Mouse (Mus musculus) T-helper 2 cell (primary cell): ENCODE measurements around the gene Naxd.

Experiments used
- in situ Hi-C: fragments of 300-600 bp; cut with MboI, MseI; formaldehyde crosslinking; loops from one replicate; pipeline ENCODE4 v1.15.1; 2025; ENCODE audit warnings: high pct_unique_total_duplicates

Naxd gene

DNA sequence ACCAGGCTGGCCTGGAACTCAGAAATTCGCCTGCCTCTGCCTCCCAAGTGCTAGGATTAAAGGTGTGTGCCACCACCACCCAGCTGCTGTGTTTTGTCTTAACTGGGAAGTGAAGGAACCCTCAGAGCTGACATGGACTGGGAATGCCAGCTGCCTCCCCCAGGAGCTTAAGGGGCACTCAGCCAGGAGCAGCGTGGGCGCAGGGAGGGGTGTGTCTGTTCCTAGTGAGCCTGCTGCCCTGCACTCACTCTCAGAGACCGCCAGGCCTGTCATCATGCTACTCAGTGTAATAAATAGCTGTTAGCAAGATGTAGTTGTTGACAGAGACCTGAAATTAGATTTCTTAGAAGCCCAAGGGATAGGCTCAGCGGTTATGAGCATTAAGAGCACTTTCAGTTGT is 13.7 kb downstream of the Naxd start:
- in situ Hi-C loops, result no loop called here

DNA sequence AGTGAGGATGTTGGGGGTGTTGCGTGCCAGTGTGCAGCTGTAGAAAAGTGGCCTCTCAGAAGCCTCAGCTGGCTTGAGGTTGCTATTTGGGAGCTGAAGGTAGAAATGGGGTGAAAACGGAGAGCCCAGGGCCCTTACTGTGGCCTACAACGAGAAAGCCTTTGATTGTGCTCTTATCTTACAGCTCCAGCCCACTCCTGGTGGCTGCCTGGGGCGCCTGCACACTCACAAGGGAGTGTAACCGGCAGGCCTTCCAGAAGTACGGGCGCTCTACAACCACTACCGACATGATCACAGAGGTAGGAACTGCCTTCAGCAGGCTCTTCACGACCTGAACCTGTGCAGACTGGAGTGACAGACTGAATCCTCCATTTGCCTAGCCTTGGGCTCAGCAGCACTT is 15.4 kb downstream of the Naxd start:
- in situ Hi-C loops, result no loop called here

DNA sequence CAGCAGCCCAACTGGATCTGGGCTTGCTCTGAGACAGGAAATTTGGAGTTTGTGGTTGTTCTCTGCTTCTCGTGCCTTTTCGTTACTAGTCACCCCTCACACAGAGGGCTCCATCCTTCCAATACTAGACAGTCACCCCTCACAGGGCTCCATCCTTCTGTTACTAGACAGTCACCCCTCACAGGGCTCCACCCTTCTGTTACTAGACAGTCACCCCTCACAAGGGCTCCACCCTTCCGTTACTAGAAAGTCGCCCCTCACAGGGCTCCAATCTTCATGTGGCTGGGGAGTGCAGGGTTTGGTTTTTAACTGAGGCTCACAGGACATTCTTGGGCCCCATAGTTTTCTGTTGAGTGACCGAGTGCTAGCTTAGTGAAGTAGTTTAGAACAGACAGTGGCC is 15.9 kb downstream of the Naxd start:
- in situ Hi-C loops, result no loop called here

DNA sequence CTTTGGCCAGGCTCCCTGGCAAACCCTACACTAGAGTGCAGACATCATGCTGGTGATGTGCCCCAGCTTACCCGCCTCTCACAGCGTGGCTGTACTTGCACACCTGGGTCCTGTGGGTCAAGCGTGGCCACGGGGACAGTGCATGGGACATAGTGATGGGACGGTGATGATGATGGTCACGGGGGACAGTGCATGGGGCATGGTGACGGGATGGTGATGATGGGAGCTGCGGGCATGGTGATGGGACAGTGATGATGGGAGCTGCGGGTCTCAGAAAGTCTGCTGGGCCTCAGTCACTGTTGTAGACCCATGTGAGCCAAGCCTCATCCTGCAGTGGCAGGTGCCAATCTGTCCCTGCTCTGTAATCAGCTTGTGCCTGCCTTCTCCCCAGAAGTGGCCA is 19.0 kb downstream of the Naxd start:
- in situ Hi-C loops, result no loop called here

DNA sequence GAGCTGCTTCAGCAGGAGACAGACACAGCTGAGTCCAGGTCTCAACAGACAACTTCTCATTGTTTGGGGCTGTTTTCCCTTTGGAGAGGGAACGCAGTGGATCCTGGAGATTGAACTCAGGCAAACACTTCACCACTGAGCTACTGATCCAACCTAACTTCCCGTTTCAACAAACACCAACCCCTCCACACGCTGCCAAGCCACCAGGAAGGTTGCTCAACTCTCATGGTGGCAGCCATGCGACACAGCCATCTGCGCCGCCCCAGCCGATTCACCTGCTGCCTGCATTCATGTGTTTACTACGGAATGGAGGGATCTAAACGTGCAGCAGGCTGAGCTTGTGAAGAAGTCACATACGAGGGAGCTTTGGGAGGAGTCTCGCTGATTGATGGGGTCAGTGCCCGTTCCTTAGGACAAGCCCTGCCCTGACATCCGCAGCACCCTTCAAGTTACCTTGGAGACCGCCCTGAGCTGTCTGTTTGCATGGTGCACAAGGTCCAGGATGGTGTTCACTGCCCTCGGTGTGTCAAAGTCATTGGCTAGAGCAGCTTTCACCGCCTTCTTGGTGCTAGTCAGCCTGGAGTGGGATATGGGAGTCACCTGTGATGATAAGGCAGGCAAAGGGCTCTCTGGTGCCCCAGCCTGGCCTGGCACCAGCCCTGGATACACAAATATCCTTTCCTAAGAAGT is 20.2 kb downstream of the Naxd start:
- in situ Hi-C loops, result no loop called here

DNA sequence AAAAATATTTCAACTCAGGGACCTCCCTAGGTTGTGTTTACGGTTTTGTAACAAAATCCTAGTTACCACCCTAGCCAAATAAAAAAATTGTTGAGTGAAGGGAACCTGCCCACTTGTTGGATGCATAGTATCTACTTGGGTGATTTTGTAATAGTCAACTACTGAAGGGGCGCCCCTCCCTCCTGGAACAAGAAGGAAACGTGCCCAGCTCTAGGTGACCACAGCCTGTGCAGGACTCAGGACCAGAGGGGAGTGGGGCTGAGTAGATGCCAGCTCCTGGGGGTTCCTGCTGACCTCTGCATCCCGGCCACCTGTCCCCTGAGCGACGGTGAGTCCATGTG is 20.7 kb downstream of the Naxd start:
- in situ Hi-C loops, result no loop called here

DNA sequence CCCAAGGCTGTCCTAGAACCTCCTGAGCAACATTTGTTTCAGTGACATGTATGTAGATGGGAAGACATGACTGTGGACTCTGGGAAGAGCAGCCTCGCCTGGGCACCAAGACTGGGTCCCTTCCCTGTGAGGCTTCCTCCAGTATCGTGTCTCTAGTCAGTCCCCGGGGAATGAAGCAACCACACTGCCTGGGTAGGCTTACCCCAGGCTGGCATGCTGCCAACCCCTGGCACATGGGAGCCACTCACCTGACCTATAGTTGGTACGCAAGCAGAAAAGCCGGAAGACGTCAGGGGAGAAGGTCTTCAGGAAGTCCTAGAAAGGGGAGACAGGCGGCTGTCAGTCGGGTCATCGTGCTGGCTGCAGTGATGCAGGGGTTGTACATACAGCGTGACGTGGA is 21.4 kb downstream of the Naxd start:
- in situ Hi-C loops, result no loop called here

DNA sequence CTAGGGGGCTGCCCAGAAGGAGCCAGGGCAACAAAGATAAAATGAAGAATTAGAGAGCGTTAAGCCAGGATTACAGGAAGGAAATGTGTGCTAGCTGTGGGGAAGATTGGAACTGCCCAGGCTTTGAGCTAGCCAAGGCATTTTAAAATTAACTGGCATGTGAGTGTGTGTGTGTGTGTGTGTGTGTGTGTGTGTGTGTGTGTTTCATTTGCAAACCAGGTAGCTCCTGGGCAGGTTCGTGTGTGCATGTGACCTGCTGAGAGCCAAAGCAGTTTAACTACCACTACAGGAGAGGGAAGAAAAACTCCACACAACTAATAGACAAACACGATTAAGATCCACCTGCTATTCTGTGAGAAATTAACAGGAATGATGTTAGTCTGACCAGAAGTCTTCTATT is 26.0 kb downstream of the Naxd start:
- in situ Hi-C loops, result no loop called here

DNA sequence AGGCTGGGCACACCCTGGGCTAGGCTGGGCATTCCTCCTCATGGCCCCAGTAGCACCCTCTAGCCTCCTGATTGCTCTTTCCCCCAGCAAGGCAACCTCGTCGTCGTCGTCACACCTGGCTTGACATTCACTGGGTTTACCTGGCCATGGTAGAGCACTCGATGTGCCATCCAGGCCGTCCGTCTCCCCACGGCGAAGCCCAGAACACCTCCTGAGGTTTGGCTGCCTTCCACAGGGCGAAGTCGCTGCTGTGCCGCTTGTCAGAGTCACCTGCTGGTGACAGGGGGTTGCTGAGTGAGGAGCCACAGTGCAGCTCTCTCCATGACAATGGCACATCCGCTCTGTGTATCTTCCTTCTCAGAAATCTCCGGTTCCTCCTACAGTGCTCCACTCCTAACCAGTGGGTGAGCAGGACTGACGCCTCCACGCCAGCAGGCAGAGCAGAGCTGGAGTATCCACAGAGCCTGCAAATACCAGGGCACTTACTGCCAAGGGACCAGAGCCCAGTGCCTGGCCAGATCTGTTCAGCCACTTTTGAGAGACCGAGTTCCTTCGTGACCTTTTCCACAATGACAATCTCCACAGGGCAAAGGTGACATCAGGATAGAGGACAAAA is 33.0 kb downstream of the Naxd start:
- in situ Hi-C loops, result no loop called here

DNA sequence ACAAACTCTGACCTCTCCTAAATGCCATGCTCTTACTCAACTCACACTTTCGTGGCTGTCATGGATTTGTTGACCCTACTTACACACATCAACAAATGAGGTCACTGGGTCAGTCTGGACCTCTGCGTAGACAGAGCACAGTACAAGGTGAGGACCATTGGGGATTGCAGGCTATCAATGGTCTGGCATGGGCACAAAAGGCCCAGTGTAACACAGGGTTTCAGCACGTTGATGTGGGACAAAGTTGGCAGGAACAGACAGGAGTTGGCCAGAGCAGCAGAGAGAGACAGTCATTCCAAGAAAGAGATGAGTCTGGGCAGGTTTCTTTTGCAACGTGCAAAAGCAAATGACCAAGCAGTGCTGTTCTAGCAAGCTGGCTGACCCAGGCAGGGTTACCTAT is 33.5 kb downstream of the Naxd start:
- in situ Hi-C loops, result no loop called here

DNA sequence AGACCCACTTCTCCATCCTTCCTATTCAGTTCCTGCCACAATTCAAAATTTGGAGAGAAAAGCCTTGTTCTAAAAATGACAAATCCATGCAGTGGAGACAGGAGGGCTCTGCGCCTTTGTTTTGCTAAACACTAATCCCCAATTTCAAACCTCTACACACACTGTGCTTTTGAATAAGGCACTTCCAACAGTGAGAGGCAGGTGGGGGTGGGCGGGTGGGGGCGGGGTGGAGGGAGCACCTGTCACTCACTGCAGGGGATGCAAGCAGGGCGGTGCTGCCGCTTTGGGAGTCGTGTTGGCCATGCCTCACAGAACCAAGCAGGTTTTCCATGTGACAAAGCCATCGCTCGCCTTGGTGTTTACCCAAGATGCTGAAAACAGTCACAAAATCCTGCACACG is 37.2 kb downstream of the Naxd start:
- in situ Hi-C loops, result no loop called here

DNA sequence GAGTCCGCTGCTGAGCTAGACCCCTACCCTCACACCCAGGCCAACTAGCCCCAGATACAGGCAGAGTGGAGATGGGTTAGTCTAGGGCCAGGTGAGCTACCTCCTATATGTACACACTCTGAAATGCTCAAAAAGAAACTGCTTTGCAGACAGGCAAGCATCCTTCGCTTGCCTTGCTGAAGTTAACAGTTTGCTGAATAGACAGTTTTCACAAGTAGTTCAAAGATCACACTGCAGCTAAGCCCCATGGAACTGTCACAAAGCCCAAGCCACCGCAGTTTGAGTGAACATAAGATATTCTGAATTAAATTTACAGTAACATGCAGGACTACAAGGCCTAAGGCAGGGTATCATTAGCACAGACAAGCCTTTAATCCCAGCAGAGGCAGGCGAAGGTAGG is 41.7 kb downstream of the Naxd start:
- in situ Hi-C loops, result loop anchor here (5.0 kb wide), 1 partner anchor 37 kb away; no protein-coding TSS in a partner anchor

DNA sequence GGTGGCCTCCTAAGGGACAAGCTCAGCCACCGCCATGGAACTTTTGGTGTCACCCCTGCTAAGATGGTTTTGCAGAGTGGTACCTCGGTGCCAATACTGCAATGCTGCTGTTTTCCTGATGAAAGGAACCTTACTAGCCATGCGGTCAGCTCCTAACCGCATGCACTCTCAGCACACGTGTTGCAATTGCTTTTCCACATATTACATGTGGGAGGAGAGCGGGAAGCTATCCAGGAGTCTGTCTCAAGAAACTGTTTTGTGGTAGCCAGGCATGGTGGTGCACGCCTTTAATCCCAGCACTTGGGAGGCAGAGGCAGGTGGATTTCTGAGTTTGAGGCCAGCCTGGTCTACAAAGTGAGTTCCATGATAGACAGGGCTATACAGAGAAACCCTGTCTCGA is 42.9 kb downstream of the Naxd start:
- in situ Hi-C loops, result no loop called here

DNA sequence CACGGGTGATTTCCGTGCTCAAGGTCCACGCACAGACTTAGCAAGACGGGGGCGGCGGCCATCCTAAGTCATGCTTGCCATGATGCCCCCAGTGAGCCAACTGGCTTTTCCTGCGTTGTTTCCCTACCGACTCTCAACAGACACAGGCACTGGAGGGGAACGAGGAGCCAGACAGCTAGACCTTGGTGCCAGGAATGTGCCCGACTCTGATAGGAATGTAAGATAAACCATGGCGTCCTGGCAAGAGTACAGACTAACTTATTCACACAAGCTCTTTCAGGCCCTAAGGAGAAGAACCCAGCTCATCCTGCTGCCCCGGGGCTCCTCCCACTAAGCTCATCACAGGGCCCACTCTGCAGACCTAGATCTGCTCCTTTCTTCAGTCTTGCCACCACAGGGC is 44.7 kb downstream of the Naxd start:
- in situ Hi-C loops, result no loop called here

DNA sequence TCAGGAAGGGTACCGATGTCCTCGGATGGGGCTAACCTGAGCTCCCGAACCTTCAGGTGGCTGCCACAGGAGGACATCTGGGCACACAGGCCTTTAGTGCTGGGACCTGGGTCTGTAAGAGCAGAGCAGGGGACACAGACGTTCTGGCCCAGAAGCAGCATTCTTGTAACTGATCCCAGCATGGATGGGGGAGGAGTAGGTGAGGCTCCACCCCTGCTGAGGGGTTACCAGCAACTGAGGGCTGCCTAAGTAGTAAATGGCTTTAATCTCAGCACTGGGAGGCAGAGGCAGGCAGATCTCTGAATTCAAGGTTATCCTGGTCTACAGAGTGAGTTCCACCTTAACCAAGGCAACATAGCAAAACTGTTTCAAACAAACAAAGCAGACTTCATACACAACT is 45.6 kb downstream of the Naxd start:
- in situ Hi-C loops, result no loop called here

DNA sequence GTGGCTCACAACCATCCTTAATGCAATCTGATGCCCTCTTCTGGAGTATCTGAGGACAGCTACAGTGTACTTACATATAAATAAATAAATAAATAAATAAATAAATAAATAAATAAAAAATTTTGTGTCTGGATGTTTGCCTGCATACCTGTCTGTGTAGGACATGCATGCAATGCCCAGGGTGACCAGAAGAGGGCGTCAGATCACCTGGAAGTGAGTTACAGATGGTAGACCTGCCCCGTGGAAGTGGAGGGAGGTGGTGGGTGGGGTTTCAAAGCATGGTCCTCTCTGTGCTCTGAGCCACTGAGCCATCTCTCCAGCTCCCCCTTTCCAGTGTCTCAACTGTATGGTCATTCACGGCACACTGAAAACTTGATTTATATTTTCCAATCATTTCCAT is 47.1 kb downstream of the Naxd start:
- in situ Hi-C loops, result no loop called here

DNA sequence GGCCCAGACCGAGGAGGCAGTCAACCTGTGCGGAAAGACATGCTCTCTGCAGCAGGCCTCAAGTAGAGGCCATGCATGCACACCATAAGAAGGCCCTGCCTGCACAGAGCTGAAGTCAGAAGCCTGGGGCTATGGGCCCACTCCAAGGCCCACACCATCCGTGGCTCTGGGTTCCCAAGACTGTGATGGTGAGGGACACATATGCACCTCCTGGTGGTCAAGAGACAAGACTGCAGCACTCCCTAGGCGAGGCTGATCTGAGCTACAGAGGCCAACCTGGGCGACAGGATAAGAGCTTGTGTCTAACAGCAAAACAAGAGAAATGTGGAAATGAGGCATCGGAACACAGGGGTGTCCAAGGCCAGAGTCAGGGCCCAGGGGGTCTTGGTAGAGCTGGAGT is 49.8 kb downstream of the Naxd start:
- in situ Hi-C loops, result no loop called here

DNA sequence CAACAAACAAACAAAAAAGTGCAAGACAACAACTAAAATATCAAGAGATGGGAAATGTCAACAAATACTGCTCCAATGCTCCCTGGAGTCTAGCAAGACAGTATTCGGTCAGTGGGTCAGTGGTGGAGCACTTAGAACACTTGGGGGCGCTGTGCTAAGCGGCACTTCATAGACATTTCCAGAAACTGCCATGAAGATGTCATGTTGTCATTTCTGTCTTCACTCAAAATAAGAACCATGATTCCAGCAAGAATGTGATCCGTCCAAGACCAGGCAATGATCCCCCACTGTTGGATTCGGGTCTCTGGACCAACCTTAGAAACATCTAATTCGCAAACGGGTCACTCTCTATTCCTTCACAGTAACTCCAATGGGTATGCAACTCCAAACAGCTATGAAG is 52.4 kb downstream of the Naxd start:
- in situ Hi-C loops, result loop anchor here (10.0 kb wide), 2 partner anchors 205 to 1555 kb away; partner anchors contain the start of genes Cul4a and Pcid2

DNA sequence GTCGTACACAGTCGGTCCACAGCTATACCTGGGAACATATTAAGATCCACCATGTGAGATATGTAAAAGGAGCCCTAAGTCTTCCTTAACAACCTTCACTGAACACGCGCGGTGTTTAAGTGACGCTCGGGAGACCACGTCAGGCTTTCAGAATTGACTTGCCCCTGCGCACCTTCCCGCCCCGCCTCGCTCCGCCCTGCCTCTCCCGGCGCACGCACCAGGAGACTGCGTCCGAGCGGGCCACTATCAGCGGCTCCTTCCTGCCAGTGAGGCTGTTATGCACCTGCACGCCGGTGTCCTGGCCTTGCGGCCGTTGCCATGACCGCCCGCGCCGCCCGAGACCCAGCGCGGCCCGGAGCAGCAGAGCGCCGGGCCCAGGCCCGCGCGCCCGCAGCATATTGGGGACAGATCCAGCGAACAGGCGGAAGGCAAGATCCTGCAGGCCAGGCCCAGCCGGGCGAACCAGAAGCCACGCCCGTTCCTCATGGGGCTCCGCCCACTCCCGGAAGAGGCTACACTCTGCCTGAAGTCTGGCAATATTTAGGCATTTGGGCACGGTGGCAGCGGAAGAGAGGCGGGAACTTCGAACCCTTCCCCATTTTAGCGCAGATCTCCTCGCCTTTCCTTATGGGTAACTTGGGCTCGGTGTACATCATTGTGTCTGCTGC is 53.1 kb downstream of the Naxd start, which contains the start of gene Cars2:
TSS of gene Cars2 (minus strand) at position 503 of the 668 bp plus-strand sequence.
- in situ Hi-C loops, result loop anchor here (10.0 kb wide), 2 partner anchors 204 to 1554 kb away; partner anchors contain the start of genes Cul4a and Pcid2

DNA sequence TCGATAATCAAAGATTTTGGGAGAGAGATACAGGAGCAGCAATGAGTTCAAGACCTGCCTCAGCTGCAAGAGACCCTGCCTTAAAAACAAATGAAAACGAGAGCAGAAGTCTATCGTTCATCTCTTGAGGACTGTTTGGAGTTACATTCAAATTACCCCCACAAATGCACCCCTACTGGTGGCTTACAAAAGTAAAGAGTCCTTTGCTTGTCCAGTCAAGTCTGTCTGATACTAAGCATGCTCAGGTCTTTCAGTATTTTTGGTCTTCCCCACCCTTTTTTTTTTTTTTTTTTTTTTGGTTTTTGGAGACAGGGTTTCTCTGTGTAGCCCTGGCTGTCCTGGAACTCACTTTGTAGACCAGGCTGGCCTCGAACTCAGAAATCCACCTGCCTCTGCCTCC is 54.2 kb downstream of the Naxd start:
- in situ Hi-C loops, result loop anchor here (10.0 kb wide), 2 partner anchors 203 to 1553 kb away; partner anchors contain the start of genes Cul4a and Pcid2

DNA sequence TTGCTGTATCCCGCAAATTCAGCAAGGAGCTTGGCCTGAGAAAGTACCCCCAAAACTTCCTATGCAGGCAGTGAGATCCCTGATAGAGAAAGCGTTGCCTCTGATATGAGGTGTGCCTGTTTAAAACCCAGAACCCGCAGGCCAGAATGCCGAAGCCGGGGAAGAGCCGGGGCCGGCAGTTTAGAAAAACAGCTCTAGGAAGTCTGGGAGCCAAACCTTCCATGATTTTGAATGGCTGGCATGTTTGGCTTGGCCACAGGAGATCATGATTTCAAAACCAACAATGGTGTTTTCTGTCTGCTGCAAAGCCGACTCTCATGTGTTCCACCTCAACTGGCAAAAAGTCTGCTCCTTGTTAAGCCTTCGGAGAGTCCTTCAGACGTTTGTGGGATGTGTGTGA is 55.1 kb downstream of the Naxd start:
- in situ Hi-C loops, result loop anchor here (10.0 kb wide), 2 partner anchors 202 to 1552 kb away; partner anchors contain the start of genes Cul4a and Pcid2

DNA sequence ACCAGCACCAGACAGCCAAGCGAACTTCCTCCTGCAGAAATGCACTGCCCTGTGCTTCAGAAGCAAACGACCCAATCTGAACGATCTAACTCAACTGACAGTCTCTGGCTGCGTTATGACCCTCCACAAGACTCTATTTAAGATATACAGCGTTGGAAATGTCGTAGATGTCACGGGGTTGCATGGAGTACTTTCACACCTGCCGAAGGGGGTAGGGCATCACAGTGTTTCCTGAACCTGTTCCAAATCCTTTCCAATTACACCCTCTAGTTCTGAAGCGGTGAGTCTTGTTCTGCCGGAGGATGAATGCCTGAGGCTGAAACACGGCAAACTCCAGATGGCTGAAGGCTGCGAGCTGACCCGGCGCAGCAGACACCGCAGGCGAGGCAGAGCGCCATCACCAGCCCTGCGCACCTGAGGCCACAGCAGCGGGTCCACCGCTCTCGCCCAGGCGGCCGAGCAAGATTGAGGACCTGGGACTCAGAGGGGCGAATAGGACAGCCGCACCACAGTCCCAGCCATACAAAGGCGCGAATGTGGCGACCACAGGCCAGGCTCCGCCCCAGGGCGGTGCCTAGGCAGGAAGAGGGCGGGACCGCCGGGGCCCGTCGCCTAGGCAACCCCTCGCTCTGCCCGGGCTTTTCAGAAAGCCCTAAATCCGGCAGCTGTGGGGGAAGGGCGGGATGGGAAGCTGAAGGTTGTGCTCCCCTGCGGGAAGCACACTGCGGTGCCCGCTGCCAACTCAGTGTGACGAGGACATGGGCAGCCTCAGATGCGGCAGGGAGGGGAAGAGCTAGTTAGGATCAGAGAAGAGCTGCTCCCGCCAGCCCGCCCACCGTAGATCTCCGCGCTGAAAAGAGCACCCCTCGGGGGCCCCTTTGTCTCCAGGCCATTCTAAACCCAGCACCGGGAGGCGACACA is 57.8 kb downstream of the Naxd start, which contains the start of gene Ing1:
TSS of gene Ing1 (plus strand) at position 773 of the 921 bp plus-strand sequence.
- in situ Hi-C loops, result loop anchor here (5.0 to 10.0 kb wide), 3 partner anchors 82 to 1550 kb away; partner anchors contain the start of genes Ankrd10, Cul4a and Pcid2
